Mouse (Mus musculus): ENCODE data around the gene Ptk6. TPM values are rescaled to one million over a fixed set of nuclear protein-coding genes. Genes with fewer than 3 reads are reported as not detected.

The Ptk6 gene
- polyA plus RNA-seq, 1 experiment from 2014 or later, result not detected

GRCm38 (mm10) chr2:181157716-181158302 is 44.8 kb downstream of the Ptk6 start:
- Histone ChIP-seq H3K9me3 (no peaks in the 10 kb centered on the region), H3K4me2 (peak overlapping the region; percentile 66), H3K27ac (replicated peaks) (peak overlapping the region; percentile 84), H3K9ac (no peak overlapping the region), H3K4me3 (no peak overlapping the region), H3K4me1 (replicated peaks) (peaks cover 47% of the 10 kb centered on the region), H3K27me3 (peaks cover 36% of the 10 kb centered on the region), H3K36me3 (peaks cover 8% of the 10 kb centered on the region; the same call in 1 of the 2 replicates)
- no peak for ATAC-seq (ENCODE audit: low read depth)
- 82% methylated on average over 6 of the region's 6 CpGs for WGBS

GRCm38 (mm10) chr2:181157180-181157579 is 45.4 kb downstream of the Ptk6 start:
- H3K27ac ChIP-seq (replicated peaks), result peak overlapping the region; percentile 84
- H3K27me3 ChIP-seq, result peaks cover 40% of the 10 kb centered on the region
- peaks cover 13% of the 10 kb centered on the region; the same call in 1 of the 2 replicates for H3K36me3 ChIP-seq
- 0 out of 2 replicates have a peak, but pooled peaks have one; percentile 1 for ATAC-seq (ENCODE audit: low read depth)
- peaks cover 47% of the 10 kb centered on the region for H3K4me1 ChIP-seq (replicated peaks)
- H3K4me3 ChIP-seq, result peak overlapping the region; percentile 55
- H3K9me3 ChIP-seq, result no peaks in the 10 kb centered on the region
- peak overlapping the region; percentile 85 for H3K9ac ChIP-seq
- peak overlapping the region; percentile 66 for H3K4me2 ChIP-seq
- WGBS, result 85% methylated on average over 4 of the region's 4 CpGs

- 4% methylated on average over 55 of the region's 55 CpGs for WGBS
- Histone ChIP-seq H3K4me2 (peak within 1 kb of the TSS; percentile 66), H3K4me3 (peak within 1 kb of the TSS; percentile 55), H3K9ac (peak within 1 kb of the TSS; percentile 85), H3K4me1 (replicated peaks) (peaks cover 47% of the 10 kb centered on the region), H3K36me3 (peaks cover 13% of the 10 kb centered on the region), H3K27ac (replicated peaks) (peak within 1 kb of the TSS; percentile 84), H3K27me3 (peaks cover 44% of the 10 kb centered on the region), H3K9me3 (no peaks in the 10 kb centered on the region)
- peak; percentile 65 for ATAC-seq (ENCODE audit: low read depth)
Measured at GRCm38 (mm10) chr2:181156248-181157121, 46.1 kb downstream of the Ptk6 start, which contains the start of gene Eef1a2. TSS of gene Eef1a2 (minus strand) at chr2:181157014.

- Histone ChIP-seq H3K4me2 (peak overlapping the region; percentile 66), H3K27me3 (peaks cover 51% of the 10 kb centered on the region), H3K36me3 (peaks cover 17% of the 10 kb centered on the region), H3K4me1 (replicated peaks) (peaks cover 47% of the 10 kb centered on the region), H3K27ac (replicated peaks) (peak overlapping the region; percentile 84), H3K4me3 (peak overlapping the region; percentile 55), H3K9me3 (no peaks in the 10 kb centered on the region), H3K9ac (peak overlapping the region; percentile 85)
- ATAC-seq (ENCODE audit: low read depth), result peak; percentile 12
- WGBS, result 48% methylated on average over 4 of the region's 4 CpGs
Measured at GRCm38 (mm10) chr2:181155801-181156200, 46.8 kb downstream of the Ptk6 start.

GRCm38 (mm10) chr2:181154831-181155415 is 47.7 kb downstream of the Ptk6 start:
- WGBS, result 77% methylated on average over 8 of the region's 8 CpGs
- H3K27ac ChIP-seq (replicated peaks), result no peak overlapping the region
- peaks cover 26% of the 10 kb centered on the region for H3K36me3 ChIP-seq
- H3K4me3 ChIP-seq, result no peak overlapping the region
- peak overlapping the region; percentile 66 for H3K4me2 ChIP-seq
- H3K4me1 ChIP-seq (replicated peaks), result peaks cover 41% of the 10 kb centered on the region
- peaks cover 60% of the 10 kb centered on the region for H3K27me3 ChIP-seq
- no peak for ATAC-seq (ENCODE audit: low read depth)
- H3K9me3 ChIP-seq, result no peaks in the 10 kb centered on the region
- H3K9ac ChIP-seq, result peak overlapping the region; percentile 47; the same call in 1 of the 2 replicates

- Histone ChIP-seq H3K9ac (peak overlapping the region; percentile 47; the same call in 1 of the 2 replicates), H3K4me2 (peak overlapping the region; percentile 66), H3K27me3 (peaks cover 65% of the 10 kb centered on the region), H3K27ac (replicated peaks) (no peak overlapping the region), H3K4me1 (replicated peaks) (peaks cover 36% of the 10 kb centered on the region), H3K4me3 (no peak overlapping the region), H3K36me3 (peaks cover 32% of the 10 kb centered on the region), H3K9me3 (no peaks in the 10 kb centered on the region)
- WGBS, result 85% methylated on average over 3 of the region's 3 CpGs
- no peak for ATAC-seq (ENCODE audit: low read depth)
Measured at GRCm38 (mm10) chr2:181154361-181154760, 48.2 kb downstream of the Ptk6 start.

DNA sequence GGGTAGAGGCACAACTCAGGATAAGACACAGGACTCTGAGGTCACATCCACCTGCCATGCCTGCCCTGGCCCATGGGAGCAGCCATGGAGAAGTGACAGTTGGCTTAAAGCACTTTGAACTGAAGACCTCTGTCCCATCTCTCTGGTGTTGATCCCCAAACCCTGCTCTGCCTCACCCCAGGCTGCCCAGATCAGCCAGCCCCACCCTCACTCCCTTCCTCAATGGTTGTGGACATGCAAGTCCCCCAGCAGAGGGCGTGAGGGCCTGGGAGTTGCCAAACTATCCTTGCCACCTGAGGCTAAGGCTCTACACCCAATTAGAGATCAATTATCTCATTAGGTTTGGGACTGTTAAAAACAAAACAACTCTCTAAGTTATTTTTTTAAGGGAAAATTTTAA is 48.8 kb downstream of the Ptk6 start:
- peaks cover 71% of the 10 kb centered on the region for H3K27me3 ChIP-seq
- no peak overlapping the region for H3K4me2 ChIP-seq
- 3% methylated on average over 1 of the region's 1 CpGs for WGBS

DNA sequence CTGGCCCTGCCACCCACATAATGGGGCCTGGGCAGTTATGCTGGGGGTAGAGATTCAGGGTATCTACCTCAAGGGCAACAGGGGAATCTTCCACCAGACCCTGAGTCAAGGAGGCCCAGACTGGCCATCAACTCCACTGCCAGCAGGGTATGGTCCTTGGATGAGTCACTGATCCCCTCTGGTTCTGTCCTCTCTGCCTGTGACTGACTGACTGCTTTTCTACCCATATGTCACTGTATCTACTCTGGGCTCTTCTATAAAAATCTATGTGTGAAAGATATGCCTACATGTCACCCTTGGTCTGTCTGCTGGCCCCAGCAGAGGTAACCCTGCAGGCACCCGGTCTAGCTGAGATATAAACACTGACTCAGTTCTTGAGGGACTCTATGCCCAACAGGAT is 49.5 kb downstream of the Ptk6 start:
- Histone ChIP-seq H3K27me3 (peaks cover 71% of the 10 kb centered on the region), H3K4me3 (no peak overlapping the region), H3K36me3 (peaks cover 39% of the 10 kb centered on the region), H3K9me3 (no peaks in the 10 kb centered on the region), H3K27ac (replicated peaks) (no peak overlapping the region), H3K9ac (no peak overlapping the region), H3K4me1 (replicated peaks) (peaks cover 37% of the 10 kb centered on the region), H3K4me2 (no peak overlapping the region)
- 84% methylated on average over 1 of the region's 1 CpGs for WGBS
- no peak for ATAC-seq (ENCODE audit: low read depth)

More for the DNA sequence above, 48.8 kb downstream of the Ptk6 start:
- H3K9ac ChIP-seq, result no peak overlapping the region
- no peak for ATAC-seq (ENCODE audit: low read depth)
- H3K9me3 ChIP-seq, result no peaks in the 10 kb centered on the region
- no peak overlapping the region for H3K4me3 ChIP-seq
- H3K27ac ChIP-seq (replicated peaks), result no peak overlapping the region
- H3K36me3 ChIP-seq, result peaks cover 37% of the 10 kb centered on the region
- peaks cover 31% of the 10 kb centered on the region for H3K4me1 ChIP-seq (replicated peaks)

GRCm38 (mm10) chr2:181152701-181153100 is 49.9 kb downstream of the Ptk6 start:
- peaks cover 70% of the 10 kb centered on the region for H3K27me3 ChIP-seq
- H3K27ac ChIP-seq (replicated peaks), result no peak overlapping the region
- no peaks in the 10 kb centered on the region for H3K9me3 ChIP-seq
- 91% methylated on average over 17 of the region's 17 CpGs for WGBS
- H3K4me3 ChIP-seq, result no peak overlapping the region
- ATAC-seq (ENCODE audit: low read depth), result no peak
- H3K4me2 ChIP-seq, result no peak overlapping the region
- no peak overlapping the region for H3K9ac ChIP-seq
- peaks cover 40% of the 10 kb centered on the region for H3K4me1 ChIP-seq (replicated peaks)
- H3K36me3 ChIP-seq, result peaks cover 39% of the 10 kb centered on the region

- Histone ChIP-seq H3K4me3 (no peak overlapping the region), H3K9me3 (no peaks in the 10 kb centered on the region), H3K36me3 (peaks cover 48% of the 10 kb centered on the region), H3K4me2 (no peak overlapping the region), H3K27ac (replicated peaks) (no peak overlapping the region), H3K27me3 (peaks cover 65% of the 10 kb centered on the region), H3K9ac (no peak overlapping the region), H3K4me1 (replicated peaks) (peaks cover 25% of the 10 kb centered on the region)
- WGBS, result 73% methylated on average over 6 of the region's 6 CpGs
- ATAC-seq (ENCODE audit: low read depth), result no peak
Measured at GRCm38 (mm10) chr2:181150281-181150680, 52.3 kb downstream of the Ptk6 start.

GRCm38 (mm10) chr2:181148318-181148955 is 54.2 kb downstream of the Ptk6 start:
- no peak for ATAC-seq (ENCODE audit: low read depth)
- peaks cover 46% of the 10 kb centered on the region for H3K36me3 ChIP-seq
- H3K9ac ChIP-seq, result peak overlapping the region; percentile 63
- H3K27ac ChIP-seq (replicated peaks), result no peak overlapping the region
- 10% methylated on average over 31 of the region's 31 CpGs for WGBS
- H3K9me3 ChIP-seq, result no peaks in the 10 kb centered on the region
- H3K4me3 ChIP-seq, result peak overlapping the region; percentile 41
- H3K4me2 ChIP-seq, result peak overlapping the region; percentile 77
- peaks cover 63% of the 10 kb centered on the region for H3K27me3 ChIP-seq
- H3K4me1 ChIP-seq (replicated peaks), result peaks cover 16% of the 10 kb centered on the region
